Mouse (Mus musculus): ENCODE data around the gene Taf5. TPM values are rescaled to one million over a fixed set of nuclear protein-coding genes. Genes with fewer than 3 reads are reported as not detected.

Gene Taf5
- total RNA-seq, 2 experiments from 2014 or later: 4.0 to 4.1 TPM

DNA sequence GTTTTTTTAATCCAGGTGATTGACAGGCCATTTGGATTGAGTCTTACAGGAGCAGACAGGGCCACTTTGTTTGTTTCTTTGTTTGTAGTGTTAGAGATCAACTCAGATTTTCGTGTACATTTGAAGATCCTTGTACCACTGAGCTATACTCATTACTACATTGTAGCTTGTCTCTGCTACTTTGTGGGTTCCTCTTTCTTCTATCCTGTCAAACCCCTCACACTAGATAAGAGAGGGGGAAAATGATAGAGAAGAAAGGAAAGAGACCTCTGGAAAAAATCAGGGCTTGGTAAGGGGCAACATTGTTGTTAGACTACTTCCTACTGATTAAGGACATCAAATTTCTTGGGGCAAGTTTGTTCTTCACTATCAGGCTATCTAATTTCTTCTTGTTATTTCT is 9.9 kb upstream of the Taf5 start:
- DNase-seq (ENCODE audit: low spot score in 2 of 2): no peak

DNA sequence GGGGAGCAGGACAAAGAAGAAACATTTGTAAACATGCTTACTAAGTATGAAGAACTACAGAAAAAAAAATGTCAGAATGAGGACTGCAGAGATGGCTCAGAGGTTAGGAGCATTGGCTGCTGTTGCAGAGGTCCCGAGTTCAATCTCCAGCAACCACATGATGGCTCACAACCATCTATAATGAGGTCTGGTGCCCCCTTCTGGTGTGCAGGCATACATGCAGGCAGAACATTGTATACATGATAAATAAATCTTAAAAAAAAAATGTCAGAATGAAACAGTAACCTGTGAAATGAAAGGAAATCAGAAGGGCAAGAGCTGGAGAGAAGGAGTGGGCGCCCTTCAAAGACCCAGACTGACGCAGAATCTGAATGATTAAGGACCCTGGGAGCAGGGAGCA is 1.7 kb upstream of the Taf5 start:
- DNase-seq (ENCODE audit: low spot score in 2 of 2): no peak

DNA sequence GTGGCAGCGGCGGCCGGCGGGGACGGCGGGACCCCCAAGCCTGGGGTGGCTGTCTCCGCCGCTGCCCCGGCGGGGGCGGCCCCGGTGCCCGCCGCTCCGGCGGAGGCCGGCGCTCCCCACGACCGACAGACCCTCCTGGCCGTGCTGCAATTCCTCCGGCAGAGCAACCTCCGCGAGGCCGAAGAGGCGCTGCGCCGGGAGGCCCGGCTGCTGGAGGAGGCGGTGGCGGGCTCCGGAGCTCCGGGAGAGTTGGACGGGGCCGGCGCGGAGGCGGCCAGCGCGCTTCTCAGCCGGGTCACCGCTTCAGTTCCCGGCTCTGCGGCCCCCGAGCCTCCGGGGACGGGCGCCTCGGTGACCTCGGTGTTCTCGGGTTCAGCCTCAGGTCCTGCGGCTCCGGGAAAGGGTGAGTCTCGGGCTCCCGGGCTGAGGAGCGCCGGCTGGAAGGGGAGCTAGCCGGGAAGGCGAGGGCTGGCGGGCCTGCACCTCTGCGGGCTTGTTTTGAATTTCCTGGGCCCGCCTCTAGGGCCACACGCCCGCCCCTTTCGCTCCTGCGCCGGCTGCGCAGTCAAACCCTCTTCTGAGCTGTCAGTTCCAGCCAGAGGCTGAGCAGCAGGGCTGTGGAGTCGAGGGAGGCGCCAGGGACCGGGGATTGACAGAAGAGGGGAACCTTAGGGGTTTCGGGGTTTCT is 522 bp downstream of the Taf5 start:
- peak; percentile 71 to 85 for DNase-seq (ENCODE audit: low spot score in 2 of 2)

DNA sequence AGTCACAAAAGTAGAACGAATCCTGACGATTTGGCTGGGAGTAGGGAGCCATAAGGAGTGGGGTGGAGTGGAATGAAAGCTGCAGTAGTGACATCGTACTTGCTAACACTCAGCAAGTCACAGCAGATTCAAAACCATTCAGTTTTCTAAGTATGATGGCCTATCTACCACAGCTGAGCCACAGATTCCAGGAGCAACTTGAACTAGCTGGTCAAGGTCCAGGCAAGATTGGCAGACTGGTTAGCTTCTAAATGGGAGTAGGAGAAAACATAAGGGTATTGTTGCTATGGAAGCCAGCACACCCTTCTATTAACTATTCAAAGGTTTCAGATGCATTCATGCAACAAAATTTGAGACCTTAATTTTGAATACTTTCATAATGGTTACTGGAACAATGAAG is 20.7 kb downstream of the Taf5 start:
- DNase-seq (ENCODE audit: low spot score in 2 of 2): no peak

DNA sequence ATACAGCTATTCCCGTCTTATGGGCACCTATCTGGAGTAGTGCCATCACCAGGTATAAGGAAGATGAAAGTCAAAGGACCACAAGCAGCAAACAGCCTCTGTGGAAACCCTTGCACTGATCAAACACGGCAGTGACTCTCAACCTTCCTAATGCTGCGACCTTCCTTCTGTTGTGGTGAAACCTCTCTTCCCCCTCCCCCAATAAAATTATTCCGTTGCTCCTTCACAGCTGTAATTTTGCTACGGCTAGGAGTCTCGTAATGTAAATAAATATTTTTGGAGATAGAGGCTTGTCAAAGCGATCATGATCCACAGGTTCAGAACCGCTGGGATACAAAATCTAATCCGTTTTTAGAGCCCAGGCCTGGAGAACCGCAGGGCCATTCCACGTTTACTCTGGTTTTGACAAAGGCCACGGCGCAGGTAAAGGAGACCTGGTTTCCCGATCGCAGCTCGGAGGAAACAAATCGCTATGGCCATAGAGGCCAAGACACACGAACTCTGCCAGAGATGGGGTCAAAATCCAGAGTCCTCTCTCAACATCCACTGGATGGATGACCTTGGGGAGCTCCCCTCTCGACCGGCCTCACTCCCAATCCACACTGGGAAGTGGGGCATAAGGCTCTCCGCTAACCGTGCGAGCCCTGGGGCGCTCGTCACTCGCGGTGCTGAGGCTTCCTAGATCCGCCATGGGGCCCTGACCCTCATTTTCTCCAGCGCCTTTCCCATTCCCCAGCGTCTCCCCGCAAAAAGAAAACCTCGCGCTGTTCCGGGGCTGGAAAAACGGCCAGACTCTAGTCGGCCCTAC is 22.4 kb downstream of the Taf5 start:
- DNase-seq (ENCODE audit: low spot score in 2 of 2): no peak

DNA sequence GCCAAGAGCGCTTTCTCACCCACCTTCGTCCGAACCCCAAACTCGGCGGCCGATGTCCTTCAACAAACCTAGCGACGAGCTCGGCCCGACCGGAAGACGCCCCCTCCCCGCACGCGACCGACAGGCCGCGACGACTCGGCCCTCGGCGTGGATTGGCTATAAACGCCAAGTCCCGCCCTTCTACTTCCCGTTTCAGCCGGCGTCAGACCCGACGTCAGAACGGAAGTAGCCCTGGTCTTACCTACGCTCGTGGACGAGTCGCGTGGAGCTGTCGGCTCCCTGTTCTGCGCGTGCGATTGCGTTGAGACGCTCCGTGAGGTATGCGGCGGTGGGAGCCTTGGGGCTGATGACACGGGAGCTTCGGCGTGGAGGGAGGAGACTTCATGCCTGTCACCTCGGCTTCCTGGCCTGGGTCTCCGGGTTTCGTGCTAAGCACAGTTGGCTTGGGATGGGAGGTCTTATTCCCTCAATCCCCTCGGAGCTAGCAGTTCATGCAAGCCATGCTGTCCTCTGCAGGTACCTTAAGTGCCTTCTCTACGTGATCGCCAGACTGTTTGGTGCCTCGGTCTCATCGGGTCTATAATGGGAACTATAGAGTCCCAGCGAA is 23.1 kb downstream of the Taf5 start, which contains the start of the genes Usmg5 and Pdcd11:
Usmg5 (minus strand) TSS at position 98 of the 607 bp plus-strand sequence.
Pdcd11 (plus strand) TSS at position 219 of the 607 bp plus-strand sequence.
- peak; percentile 85 to 95 for DNase-seq (ENCODE audit: low spot score in 2 of 2)

DNA sequence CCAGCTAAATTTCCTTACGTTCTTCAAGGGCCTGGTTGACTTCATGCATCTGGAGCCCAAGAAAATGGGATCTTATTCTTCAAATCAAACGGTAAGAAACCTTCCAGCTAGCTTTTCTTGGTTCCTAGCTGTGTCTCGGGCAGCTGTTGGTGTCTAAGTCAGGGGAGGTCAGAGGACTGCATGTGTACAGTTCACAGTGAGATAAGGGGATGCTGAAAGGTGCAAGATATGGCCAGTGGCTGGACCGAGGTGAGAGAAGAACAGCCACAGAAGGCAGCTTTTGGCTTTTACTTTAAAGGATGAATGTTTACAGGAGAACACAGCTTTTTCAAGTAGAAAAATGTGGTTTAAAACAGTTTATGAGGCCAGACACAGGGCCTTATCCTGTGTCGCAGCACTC is 33.5 kb downstream of the Taf5 start:
- no peak for DNase-seq (ENCODE audit: low spot score in 2 of 2)

DNA sequence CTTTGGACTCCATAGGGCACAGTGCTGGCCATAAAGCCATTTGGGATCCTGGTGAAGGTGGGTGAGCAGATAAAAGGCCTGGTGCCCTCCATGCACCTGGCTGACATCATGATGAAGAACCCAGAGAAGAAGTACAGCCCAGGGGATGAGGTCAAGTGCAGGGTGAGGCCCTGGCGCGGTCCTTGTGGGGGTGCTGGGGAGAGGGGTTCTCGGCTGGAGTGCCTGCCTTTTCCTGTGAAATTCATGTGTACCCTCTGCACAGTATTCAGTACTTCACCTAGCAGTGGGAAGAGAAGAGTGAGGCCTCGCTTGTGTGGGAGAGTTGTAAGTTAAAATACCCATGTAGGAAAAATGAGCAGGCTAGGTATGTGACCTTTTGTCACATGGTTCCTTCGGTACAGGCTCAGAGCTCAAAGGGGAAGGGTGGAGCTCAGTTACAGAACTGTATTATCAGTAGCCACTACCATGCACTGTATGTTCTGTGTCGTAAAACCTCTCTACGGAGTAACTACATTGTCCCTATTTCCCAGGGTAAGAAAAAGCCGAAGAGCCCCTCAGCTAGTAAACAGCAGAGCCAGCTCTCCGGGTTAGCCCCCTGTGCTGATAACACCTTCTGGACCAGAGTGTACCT is 37.2 kb downstream of the Taf5 start:
- DNase-seq (ENCODE audit: low spot score in 2 of 2): no peak

DNA sequence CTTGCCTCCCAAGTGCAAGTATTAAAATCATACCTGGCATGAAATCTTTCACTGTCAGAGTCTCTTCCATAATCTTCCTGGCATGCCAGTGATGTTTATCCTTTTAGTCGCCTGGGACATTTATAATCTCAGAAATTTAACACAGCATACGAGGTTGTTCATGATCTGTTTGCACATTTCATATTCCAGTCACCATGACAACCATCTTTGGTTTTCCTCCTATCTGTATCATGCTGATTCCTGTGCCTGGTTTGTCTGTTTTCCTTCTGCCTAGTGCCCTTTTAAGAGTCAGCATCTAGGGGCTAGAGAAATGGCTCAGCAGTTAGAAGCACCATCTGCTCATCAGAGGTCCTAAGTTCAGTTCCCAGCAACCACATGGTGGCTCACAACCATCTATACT is 51.1 kb downstream of the Taf5 start:
- DNase-seq (ENCODE audit: low spot score in 2 of 2): no peak

DNA sequence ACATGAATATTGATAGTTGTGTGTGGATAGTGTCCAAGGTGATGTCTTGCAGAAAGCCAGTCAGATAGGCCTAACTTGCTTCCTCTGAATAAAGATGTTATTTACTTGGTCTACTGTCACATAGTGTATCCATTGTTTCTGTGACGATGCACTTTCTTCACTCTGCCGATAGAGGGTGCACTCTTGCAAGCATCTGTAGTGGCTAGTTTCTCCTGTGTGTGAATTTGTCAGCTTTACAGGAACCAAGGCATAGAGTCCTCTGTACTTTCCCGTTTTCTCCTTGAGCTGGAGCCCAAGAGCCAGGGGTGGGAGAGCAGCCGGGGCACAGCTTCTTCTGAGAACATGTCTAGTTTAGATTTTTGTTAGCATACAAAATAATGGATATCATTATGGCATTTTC is 53.5 kb downstream of the Taf5 start:
- DNase-seq (ENCODE audit: low spot score in 2 of 2): no peak

DNA sequence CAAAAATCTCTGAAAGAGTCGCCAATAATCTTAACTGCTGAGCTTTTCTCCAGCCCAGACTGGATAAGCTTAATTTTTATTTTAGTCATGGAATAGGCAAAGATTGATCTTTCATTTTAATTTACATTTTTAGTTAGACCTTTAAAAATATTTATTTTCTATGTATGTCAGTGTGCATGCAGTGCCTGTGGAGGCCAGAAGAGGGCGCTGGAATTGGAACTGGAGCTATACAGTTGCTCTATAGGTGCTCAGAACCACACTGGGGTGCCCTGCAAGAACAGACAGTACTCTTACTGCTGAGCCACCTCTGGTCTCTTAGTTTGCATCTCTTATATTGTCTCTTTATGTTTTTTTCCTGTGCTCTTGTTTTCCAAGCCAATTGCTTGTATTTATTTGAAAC is 55.3 kb downstream of the Taf5 start:
- DNase-seq (ENCODE audit: low spot score in 2 of 2): no peak

DNA sequence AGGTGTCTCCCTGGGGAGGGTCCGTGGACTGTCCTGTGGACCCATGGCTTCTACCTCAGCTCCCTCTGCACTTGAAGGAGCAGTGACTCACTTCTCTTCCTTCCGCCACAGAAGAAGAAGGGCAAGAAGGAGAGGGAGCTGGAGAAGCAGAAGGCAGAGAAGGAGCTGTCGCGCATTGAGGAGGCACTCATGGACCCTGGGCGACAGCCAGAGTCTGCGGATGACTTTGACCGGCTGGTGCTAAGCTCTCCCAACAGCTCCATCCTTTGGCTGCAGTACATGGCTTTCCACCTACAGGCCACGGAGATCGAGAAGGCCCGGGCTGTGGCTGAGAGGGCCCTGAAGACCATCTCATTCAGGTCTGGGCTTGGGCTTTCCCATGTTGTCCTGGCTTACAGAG is 60.6 kb downstream of the Taf5 start:
- no peak for DNase-seq (ENCODE audit: low spot score in 2 of 2)

DNA sequence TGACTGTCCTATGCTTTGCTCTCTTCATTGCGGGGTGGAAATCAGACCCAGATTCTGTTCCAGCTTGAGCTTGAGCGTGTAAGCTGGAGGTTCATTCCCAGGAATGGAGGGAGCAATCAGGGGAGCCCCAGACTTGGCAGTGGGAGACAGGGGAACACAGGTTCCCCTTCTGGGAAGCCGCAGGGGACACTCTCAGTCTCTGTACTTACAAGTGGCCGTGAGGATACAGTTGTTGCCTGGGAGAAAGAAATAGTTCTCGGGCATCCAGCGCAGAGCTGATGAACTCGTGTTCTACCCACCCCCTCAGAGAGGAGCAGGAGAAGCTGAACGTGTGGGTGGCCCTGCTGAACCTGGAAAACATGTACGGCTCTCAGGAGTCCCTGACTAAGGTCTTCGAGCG is 61.3 kb downstream of the Taf5 start:
- DNase-seq (ENCODE audit: low spot score in 2 of 2): no peak

DNA sequence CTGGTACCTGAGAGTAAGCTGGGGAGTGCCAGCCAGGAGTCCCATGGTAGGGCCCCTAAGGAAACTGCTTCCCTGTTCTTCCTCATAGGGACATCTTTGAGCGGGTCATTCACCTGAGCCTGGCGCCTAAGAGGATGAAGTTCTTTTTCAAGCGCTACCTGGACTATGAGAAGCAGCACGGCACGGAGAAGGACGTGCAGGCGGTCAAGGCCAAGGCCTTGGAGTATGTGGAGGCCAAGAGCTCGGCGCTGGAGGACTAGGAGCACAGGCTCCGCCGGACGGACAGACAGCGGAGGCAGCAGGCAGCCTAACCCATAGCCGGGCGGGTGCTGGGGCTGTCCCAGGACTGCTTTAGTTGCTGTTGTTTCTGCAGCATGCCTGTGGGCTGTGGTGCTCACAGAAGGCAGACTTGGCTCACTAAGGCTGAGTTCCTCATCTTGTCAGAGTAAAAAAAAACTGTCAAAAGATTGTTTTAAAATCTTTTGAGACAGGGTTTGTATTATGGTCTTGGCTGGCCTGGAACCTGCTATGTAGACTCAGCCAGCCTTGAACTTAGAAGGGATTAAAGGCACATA is 63.1 kb downstream of the Taf5 start:
- no peak for DNase-seq (ENCODE audit: low spot score in 2 of 2)

Other genes with a start within 250 kb of the Taf5 start
- under 1 TPM; 0.08 to 0.25 TPM for gene Ina, start 53.0 kb upstream of the Taf5 start, total RNA-seq (2021)
- gene Nt5c2, start 52.6 kb upstream of the Taf5 start, total RNA-seq (2021): 10 to 100 TPM; 68.7 to 80.2 TPM
- gene Pcgf6, start 16.8 kb upstream of the Taf5 start, total RNA-seq (2021): 1 to 10 TPM; 5.3 to 7.0 TPM
- gene Usmg5, start 22.9 kb downstream of the Taf5 start, total RNA-seq (2021): 100 to 1,000 TPM; 864 to 878 TPM
- gene Pdcd11, start 23.0 kb downstream of the Taf5 start, total RNA-seq (2021): 10 to 100 TPM; 14.2 to 16.3 TPM
- 1 to 10 TPM; 5.6 to 6.1 TPM for gene Calhm2, start 70.5 kb downstream of the Taf5 start, total RNA-seq (2021)
- not detected for gene Calhm1, start 76.5 kb downstream of the Taf5 start, total RNA-seq (2021)
- not detected for gene Calhm3, start 90.0 kb downstream of the Taf5 start, total RNA-seq (2021)
- 10 to 100 TPM; 30.8 to 33.0 TPM for gene Neurl1a, start 111.1 kb downstream of the Taf5 start, total RNA-seq (2021)

All from gastrocnemius, postnatal 4 days (tissue).